Comparison of ENCODE assay signal across 14 mouse cellular contexts in genomic region chr7:145139100-145139499, GRCm38 (mm10).
"Had no signal": no experiment of that assay in that cellular context is flagged by ENCODE, and none has a peak within 500 bp of the region (broad histone marks: within the 10 kb centered on the region; RNA-seq: fewer than 3 reads in every experiment).

No protein-coding gene starts in this region.

- ATAC-seq: midbrain, embryonic 15.5 days had no signal

- H3K27ac ChIP-seq: left cerebral cortex, adult 2 months; limb, embryonic 10.5 days; liver, embryonic 15.5 days; macrophage; midbrain, embryonic 15.5 days; neural tube, embryonic 12.5 days had no signal

- H3K9me3 ChIP-seq: limb, embryonic 10.5 days; liver, embryonic 15.5 days had no signal

- H3K4me2 ChIP-seq: liver, embryonic 11.5 days; liver, embryonic 15.5 days; lung, embryonic 14.5 days; midbrain, embryonic 11.5 days; midbrain, embryonic 15.5 days; neural tube, embryonic 12.5 days had no signal

- H3K36me3 ChIP-seq: limb, embryonic 10.5 days; liver, embryonic 15.5 days; midbrain, embryonic 15.5 days; neural tube, embryonic 12.5 days had no signal

- H3K27me3 ChIP-seq: liver, embryonic 15.5 days; midbrain, embryonic 15.5 days; neural tube, embryonic 12.5 days had no signal

- H3K4me1 ChIP-seq: liver, embryonic 15.5 days had no signal

- H3K4me3 ChIP-seq: left cerebral cortex, adult 2 months; limb, embryonic 10.5 days; liver, embryonic 15.5 days; megakaryocyte, embryonic 14.5 days; midbrain, embryonic 15.5 days; neural tube, embryonic 12.5 days had no signal

- H3K9ac ChIP-seq: liver, embryonic 15.5 days; lung, embryonic 14.5 days; midbrain, embryonic 15.5 days; neural tube, embryonic 12.5 days had no signal

- DNase-seq: kidney, postnatal 25 days; lung, embryonic 14.5 days; lung, postnatal 14 days; right cerebral cortex, postnatal 25 days; thymus, postnatal 4 days had no signal
